Mouse (Mus musculus): ENCODE data around the gene Kcnk7. TPM values are rescaled to one million over a fixed set of nuclear protein-coding genes. Genes with fewer than 3 reads are reported as not detected.

Gene Kcnk7
- not detected for polyA plus RNA-seq (2015; fragmentation: Illumina TruSeq; extraction: RNeasy Lipid Tissue Mini Kit (QIAGEN cat#74804); ENCODE audit: insufficient read depth, low replicate concordance)

DNA sequence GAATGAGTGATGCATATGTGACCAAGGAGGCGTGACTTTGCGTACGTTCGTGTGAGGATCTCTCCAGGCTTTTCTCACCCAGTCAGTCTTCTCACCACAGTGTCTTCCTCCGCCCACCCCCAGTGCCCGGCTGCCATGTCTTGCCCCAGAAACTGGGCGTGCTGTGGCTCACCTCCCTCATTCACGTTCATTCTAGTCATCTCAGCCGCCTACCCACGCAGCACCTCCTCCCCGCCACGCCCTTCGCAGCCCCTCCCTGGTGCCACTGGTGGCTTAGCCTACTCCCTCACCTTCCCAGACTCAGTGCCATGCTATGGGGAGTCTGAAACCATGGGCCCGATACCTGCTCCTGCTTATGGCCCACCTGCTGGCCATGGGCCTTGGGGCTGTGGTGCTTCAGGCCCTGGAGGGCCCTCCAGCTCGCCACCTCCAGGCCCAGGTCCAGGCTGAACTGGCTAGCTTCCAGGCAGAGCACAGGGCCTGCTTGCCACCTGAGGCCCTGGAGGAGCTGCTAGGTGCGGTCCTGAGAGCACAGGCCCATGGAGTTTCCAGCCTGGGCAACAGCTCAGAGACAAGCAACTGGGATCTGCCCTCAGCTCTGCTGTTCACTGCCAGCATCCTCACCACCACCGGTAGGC is at the start of gene Kcnk7:
Gene Kcnk7, plus strand, starts transcription at position 205 of the 638 bp plus-strand sequence.

DNA sequence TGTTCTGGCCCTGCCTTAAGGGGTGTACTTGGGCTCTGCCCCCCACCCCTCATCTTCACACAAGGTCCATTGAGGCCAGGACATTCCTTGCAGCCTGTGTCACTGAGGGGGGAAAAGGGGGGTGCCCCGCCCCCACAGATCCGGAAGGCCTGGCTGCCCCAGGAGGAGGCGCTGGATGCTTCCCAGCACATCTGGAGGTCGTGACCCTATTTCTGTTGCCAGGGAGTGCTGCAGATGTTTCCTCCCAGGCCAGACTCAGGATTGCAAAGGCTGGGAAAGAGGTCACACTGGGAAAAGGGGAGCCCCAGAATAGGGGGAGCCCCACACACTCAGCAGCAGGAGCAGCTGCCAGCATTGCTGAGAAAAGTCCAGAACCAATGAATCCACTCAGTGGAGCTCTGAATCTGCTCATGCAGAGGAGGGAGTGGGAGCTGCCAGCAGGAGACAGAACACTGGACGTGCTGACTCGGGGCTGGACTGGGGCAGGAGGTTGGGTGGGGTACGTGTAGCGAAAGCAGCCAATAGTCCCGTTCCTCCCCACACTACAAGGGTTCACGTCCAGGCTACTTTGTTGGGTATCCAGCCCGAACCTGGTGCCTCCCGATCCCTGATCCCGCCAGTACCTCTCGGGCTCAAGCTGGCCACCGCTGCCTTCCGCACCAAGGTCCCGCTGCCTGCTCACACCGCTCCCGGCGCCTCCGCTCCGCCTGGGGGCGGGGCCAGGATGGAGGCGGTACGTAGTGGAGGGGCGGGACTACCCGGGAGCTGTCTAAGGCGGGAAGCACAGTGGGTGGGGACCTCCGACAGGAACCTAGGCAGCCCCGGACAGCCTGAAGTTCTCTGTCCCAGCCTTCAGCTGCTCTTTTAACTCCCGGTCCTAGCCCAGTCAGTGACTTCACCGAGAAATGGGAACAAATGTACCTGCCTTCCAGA is 40.9 kb upstream of the Kcnk7 start, which contains the start of gene Sipa1:
Gene Sipa1, minus strand, starts transcription at position 727 of the 933 bp plus-strand sequence.

DNA sequence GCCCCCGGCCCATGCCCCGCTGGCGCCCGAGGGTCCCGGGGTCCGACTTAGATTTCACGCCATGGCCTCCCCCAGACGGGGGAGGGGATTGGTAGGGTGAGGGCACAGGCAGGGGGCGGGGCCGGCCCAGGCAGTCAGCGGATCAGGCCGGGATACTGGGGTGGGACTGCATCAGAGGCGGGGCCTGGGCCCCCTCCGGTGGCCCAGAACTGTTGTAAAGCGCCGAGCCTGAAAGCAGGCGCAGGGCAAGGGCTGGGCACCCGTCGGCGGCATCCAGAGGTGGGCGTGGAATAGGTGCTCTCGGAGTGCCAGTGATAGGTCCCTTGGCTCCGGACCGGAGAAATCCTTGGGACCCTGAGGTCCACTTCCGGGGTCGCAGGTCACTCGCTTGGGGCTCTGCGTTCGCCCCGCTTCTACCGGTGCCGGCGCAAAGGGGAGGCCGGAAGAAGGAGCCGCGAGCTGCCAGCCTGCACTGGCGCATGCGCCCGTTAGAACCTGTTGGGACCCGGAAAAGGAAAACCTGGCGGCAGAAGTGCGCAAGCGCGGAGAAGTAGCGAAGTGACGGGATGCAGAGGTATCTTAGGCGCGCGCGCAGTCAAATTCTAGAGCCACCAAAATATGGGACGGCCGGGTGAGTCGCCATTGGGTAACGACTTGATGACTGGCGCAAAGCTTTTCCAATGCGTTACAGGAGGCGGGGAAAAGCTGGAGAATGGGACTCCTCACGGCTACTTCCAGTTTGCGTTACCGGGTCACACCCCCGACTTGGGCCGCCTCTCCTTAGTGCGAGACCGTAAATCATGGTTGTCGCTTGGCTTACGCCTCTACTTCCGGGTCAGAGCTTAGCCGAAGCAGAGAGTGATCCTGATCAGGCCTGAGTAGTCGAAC is 15.7 kb upstream of the Kcnk7 start, which contains the start of the genes Map3k11 and Pcnx3:
Gene Map3k11, plus strand, starts transcription at position 543 of the 888 bp plus-strand sequence.
Gene Pcnx3, minus strand, starts transcription at position 709 of the 888 bp plus-strand sequence.

DNA sequence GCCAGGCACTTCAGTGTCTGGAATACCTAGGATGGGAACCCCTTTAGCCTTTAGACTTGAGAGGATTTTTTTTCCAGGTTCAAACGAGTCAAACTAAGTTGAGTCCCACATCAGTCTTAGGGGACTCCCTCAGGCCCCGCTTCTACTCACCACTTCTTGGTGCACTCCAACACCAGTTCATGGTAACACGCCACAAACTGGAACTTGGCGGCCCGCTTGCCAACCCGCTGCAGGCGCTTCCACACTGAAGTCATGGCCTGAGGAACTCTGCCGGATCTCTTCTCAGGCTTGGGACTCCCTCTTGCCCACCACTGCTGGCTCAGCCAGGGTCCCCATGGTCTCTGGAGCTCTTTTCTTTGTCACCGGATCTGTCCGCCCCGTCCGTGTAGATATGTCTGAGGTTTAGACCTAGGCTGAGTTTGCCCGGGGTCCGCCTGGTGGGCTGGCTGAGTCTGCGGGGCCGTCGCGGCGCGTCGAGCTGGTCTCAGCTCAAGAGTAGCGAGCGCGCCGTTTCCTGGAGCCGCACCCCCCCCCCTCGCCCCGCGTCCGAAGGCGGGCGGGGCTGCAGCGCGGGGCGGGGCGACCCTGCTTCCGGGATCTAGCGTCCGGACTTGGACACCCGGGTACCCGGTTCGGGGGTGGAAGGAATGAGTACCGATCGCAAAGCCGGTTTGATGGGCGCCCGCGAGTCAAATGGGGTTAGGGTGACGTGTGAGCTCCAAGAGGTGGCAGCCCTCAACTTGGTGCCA is 21.8 kb downstream of the Kcnk7 start, which contains the start of gene Ehbp1l1:
Gene Ehbp1l1, minus strand, starts transcription at position 551 of the 749 bp plus-strand sequence.

DNA sequence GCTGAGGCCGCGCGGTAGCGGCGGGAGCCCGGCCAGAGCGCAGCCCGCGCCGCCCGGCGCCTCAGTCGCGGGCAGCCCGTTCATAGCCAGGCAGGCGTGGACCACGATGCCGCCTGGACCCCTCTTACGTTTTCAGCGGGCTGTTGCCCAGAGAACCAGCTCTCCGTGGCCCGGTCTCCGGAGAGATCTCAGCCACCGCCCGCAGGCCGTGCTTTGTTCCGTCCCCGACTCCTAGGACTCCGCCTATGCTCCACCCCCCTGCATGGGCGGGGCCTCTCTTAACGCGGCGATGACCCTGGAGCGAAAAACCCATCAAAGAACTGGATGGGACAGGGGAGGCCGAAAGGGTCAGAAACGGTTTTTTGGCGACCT is 25.3 kb downstream of the Kcnk7 start, which contains the start of gene Fam89b:
Gene Fam89b, minus strand, starts transcription at position 210 of the 372 bp plus-strand sequence.

DNA sequence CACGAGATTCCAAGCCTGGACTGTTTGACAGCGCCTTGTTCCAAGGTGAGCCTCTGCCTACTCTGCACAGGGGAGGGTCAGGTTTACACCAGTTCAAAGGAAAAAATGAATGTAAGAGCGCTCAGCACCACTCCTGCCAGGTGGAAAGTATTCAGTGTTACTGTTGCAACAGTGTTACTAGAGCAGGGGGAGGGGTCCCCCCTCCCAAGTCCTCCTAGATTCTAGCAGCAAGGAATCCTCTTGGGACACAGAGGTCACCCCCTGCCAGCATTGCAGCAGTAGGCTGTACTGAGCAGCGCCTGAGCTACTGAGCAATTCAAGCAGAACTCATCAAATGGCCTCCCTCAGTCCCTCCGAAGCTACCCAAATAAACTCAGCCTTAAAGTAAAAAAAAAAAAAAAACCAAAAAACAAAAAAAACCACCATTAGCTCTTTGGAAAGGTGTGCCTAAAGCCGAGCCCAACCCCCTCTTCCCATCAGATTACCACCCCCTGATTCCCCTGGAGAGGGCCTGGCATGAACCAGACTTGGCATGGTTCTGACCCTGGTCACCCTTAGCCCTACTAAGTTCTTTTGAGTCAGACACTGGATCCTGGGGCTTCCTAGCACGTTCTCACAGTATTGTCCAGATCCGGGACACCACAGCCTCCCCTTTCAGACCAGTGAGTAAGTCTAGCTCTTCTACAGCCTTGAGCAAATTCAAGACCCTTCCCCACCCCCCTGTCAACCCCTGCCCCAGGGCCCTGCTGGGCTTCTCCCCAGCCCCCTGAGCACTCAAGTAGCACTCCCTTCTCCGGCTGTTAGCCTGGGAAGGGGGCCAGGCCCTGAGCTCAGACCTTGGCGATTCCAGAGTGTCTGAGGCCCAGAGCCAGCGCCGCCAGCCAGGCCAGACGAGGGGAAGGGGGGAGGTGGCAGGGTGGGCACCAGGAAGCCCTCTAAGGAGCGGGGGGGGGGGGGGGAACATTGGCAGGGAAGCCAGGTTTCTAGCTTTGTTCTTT is 36.5 kb downstream of the Kcnk7 start, which contains the start of gene Ltbp3:
Gene Ltbp3, plus strand, starts transcription at position 585 of the 998 bp plus-strand sequence.

Other genes with a start within 250 kb of the Kcnk7 start
- gene Ccdc85b, start 246.5 kb upstream of the Kcnk7 start, polyA plus RNA-seq (2015; fragmentation: Illumina TruSeq; extraction: RNeasy Lipid Tissue Mini Kit (QIAGEN cat#74804); ENCODE audit: insufficient read depth, low replicate concordance), result 1.9 TPM
- gene Fibp, start 243.8 kb upstream of the Kcnk7 start, polyA plus RNA-seq (2015; fragmentation: Illumina TruSeq; extraction: RNeasy Lipid Tissue Mini Kit (QIAGEN cat#74804); ENCODE audit: insufficient read depth, low replicate concordance), result 48.7 TPM
- gene Ctsw, start 235.9 kb upstream of the Kcnk7 start, polyA plus RNA-seq (2015; fragmentation: Illumina TruSeq; extraction: RNeasy Lipid Tissue Mini Kit (QIAGEN cat#74804); ENCODE audit: insufficient read depth, low replicate concordance), result 42.6 TPM
- gene Efemp2, start 230.4 kb upstream of the Kcnk7 start, polyA plus RNA-seq (2015; fragmentation: Illumina TruSeq; extraction: RNeasy Lipid Tissue Mini Kit (QIAGEN cat#74804); ENCODE audit: insufficient read depth, low replicate concordance), result 4.0 TPM
- 11.7 TPM for gene Mus81, start 216.0 kb upstream of the Kcnk7 start, polyA plus RNA-seq (2015; fragmentation: Illumina TruSeq; extraction: RNeasy Lipid Tissue Mini Kit (QIAGEN cat#74804); ENCODE audit: insufficient read depth, low replicate concordance)
- 1,502 TPM for gene Cfl1, start 213.9 kb upstream of the Kcnk7 start, polyA plus RNA-seq (2015; fragmentation: Illumina TruSeq; extraction: RNeasy Lipid Tissue Mini Kit (QIAGEN cat#74804); ENCODE audit: insufficient read depth, low replicate concordance)
- gene 1700020D05Rik, start 200.6 kb upstream of the Kcnk7 start, polyA plus RNA-seq (2015; fragmentation: Illumina TruSeq; extraction: RNeasy Lipid Tissue Mini Kit (QIAGEN cat#74804); ENCODE audit: insufficient read depth, low replicate concordance), result 2.5 TPM
- 11.0 TPM for gene Snx32, start 193.8 kb upstream of the Kcnk7 start, polyA plus RNA-seq (2015; fragmentation: Illumina TruSeq; extraction: RNeasy Lipid Tissue Mini Kit (QIAGEN cat#74804); ENCODE audit: insufficient read depth, low replicate concordance)
- not detected for gene Ovol1, start 143.7 kb upstream of the Kcnk7 start, polyA plus RNA-seq (2015; fragmentation: Illumina TruSeq; extraction: RNeasy Lipid Tissue Mini Kit (QIAGEN cat#74804); ENCODE audit: insufficient read depth, low replicate concordance)
- 1.7 TPM for gene Ap5b1, start 136.3 kb upstream of the Kcnk7 start, polyA plus RNA-seq (2015; fragmentation: Illumina TruSeq; extraction: RNeasy Lipid Tissue Mini Kit (QIAGEN cat#74804); ENCODE audit: insufficient read depth, low replicate concordance)
- gene Rnaseh2c, start 102.5 kb upstream of the Kcnk7 start, polyA plus RNA-seq (2015; fragmentation: Illumina TruSeq; extraction: RNeasy Lipid Tissue Mini Kit (QIAGEN cat#74804); ENCODE audit: insufficient read depth, low replicate concordance), result 23.7 TPM
- gene Kat5, start 94.1 kb upstream of the Kcnk7 start, polyA plus RNA-seq (2015; fragmentation: Illumina TruSeq; extraction: RNeasy Lipid Tissue Mini Kit (QIAGEN cat#74804); ENCODE audit: insufficient read depth, low replicate concordance), result 44.8 TPM
- gene Rela, start 66.9 kb upstream of the Kcnk7 start, polyA plus RNA-seq (2015; fragmentation: Illumina TruSeq; extraction: RNeasy Lipid Tissue Mini Kit (QIAGEN cat#74804); ENCODE audit: insufficient read depth, low replicate concordance), result 29.6 TPM
- gene Sipa1, start 40.7 kb upstream of the Kcnk7 start, polyA plus RNA-seq (2015; fragmentation: Illumina TruSeq; extraction: RNeasy Lipid Tissue Mini Kit (QIAGEN cat#74804); ENCODE audit: insufficient read depth, low replicate concordance), result 103 TPM
- 12.7 TPM for gene Map3k11, start 15.6 kb upstream of the Kcnk7 start, polyA plus RNA-seq (2015; fragmentation: Illumina TruSeq; extraction: RNeasy Lipid Tissue Mini Kit (QIAGEN cat#74804); ENCODE audit: insufficient read depth, low replicate concordance)
- 25.8 TPM for gene Pcnx3, start 15.5 kb upstream of the Kcnk7 start, polyA plus RNA-seq (2015; fragmentation: Illumina TruSeq; extraction: RNeasy Lipid Tissue Mini Kit (QIAGEN cat#74804); ENCODE audit: insufficient read depth, low replicate concordance)
- 29.0 TPM for gene Ehbp1l1, start 21.9 kb downstream of the Kcnk7 start, polyA plus RNA-seq (2015; fragmentation: Illumina TruSeq; extraction: RNeasy Lipid Tissue Mini Kit (QIAGEN cat#74804); ENCODE audit: insufficient read depth, low replicate concordance)
- gene Fam89b, start 25.3 kb downstream of the Kcnk7 start, polyA plus RNA-seq (2015; fragmentation: Illumina TruSeq; extraction: RNeasy Lipid Tissue Mini Kit (QIAGEN cat#74804); ENCODE audit: insufficient read depth, low replicate concordance), result 8.4 TPM
- gene Ltbp3, start 36.5 kb downstream of the Kcnk7 start, polyA plus RNA-seq (2015; fragmentation: Illumina TruSeq; extraction: RNeasy Lipid Tissue Mini Kit (QIAGEN cat#74804); ENCODE audit: insufficient read depth, low replicate concordance), result 9.0 TPM
- gene Scyl1, start 67.1 kb downstream of the Kcnk7 start, polyA plus RNA-seq (2015; fragmentation: Illumina TruSeq; extraction: RNeasy Lipid Tissue Mini Kit (QIAGEN cat#74804); ENCODE audit: insufficient read depth, low replicate concordance), result 17.1 TPM
- gene Frmd8, start 170.9 kb downstream of the Kcnk7 start, polyA plus RNA-seq (2015; fragmentation: Illumina TruSeq; extraction: RNeasy Lipid Tissue Mini Kit (QIAGEN cat#74804); ENCODE audit: insufficient read depth, low replicate concordance), result 18.0 TPM
- gene Slc25a45, start 173.4 kb downstream of the Kcnk7 start, polyA plus RNA-seq (2015; fragmentation: Illumina TruSeq; extraction: RNeasy Lipid Tissue Mini Kit (QIAGEN cat#74804); ENCODE audit: insufficient read depth, low replicate concordance), result 35.5 TPM
- 0.84 TPM for gene Tigd3, start 189.8 kb downstream of the Kcnk7 start, polyA plus RNA-seq (2015; fragmentation: Illumina TruSeq; extraction: RNeasy Lipid Tissue Mini Kit (QIAGEN cat#74804); ENCODE audit: insufficient read depth, low replicate concordance)
- gene Dpf2, start 208.6 kb downstream of the Kcnk7 start, polyA plus RNA-seq (2015; fragmentation: Illumina TruSeq; extraction: RNeasy Lipid Tissue Mini Kit (QIAGEN cat#74804); ENCODE audit: insufficient read depth, low replicate concordance), result 103 TPM
- gene Cdc42ep2, start 220.4 kb downstream of the Kcnk7 start, polyA plus RNA-seq (2015; fragmentation: Illumina TruSeq; extraction: RNeasy Lipid Tissue Mini Kit (QIAGEN cat#74804); ENCODE audit: insufficient read depth, low replicate concordance), result 6.4 TPM

All from spleen, adult 10 weeks (tissue).